Mouse (Mus musculus) v-Abl transformed pro-B cells (cell line): ENCODE results near the gene Gm26657.

Experiments
- in situ Hi-C, 2 experiments: fragments of 400-800 bp; cut with MboI; formaldehyde crosslinking; loops; one replicate each; pipeline ENCODE4 v1.15.1; 2025; ENCODE audit not compliant: unreplicated experiment in 2 of 2

Gene Gm26657

DNA sequence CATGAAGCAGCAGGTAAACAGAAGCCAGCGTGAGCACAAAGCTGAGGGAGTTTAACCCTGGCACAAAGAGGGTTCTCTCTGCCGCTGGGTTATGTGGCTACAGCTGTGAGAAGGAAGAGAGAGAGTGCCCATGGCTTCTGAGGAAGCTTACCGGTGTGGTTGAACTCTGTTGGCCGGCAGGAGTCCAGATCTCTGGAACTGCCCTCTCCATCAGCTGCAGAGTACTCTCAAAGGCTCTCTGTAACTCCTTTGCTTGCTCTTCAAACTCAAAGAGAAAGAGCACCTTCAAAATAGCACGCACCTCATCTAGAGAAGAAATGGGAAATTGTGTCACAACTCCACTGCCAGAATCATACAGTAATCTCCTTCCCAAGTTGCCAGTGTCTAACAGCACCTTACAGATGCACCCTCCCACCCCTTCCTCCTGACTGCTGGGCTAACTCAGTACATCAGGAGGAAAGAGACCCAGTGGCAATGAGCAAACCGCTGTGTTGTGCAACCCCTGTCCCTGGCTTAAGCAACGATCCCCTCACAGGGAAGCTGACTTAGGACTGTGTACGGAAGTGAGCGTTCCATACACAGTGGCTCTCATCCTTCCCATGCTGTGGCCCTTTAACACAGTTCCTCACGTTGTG, 17.2 kb downstream of the Gm26657 start:
- in situ Hi-C loops: no loop called here

DNA sequence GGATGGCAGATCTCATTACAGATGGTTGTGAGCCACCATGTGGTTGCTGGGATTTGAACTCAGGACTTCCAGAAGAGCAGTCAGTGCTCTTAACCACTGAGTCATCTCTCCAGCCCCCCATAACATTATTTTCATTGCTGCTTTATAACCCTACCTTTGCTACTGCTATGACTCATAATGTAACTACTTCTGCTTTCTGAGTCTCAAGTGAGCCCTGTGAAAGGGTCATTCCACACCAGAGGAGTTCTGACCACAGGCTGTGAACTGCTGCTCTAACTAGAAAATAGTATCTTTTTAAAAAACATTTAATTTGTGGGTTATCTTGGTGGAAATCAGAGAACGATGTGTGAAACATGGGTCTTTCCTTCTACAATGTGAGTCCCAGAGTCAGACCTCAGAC, 17.8 kb downstream of the Gm26657 start:
- in situ Hi-C loops: no loop called here

DNA sequence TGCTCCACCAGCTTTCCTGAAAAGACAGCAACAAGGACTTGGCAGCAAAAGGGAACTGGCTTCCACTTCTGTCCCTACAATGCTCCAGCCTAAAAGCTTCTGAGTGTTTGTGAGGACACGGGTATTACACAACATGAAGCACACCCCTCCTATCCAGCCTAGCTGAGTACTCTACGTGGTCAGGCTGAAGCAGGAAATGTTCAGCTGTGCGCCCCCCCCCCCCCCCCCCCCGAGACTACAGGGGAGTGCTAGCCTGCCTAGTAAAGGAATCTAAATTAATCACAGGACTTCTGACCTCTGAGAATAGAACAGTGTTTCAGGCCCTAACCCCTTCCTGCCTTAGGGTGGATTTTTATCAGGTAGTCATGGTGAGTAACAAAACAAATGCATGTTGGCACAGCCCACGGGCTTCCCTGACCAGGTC, 28.0 kb downstream of the Gm26657 start:
- in situ Hi-C loops: no loop called here

DNA sequence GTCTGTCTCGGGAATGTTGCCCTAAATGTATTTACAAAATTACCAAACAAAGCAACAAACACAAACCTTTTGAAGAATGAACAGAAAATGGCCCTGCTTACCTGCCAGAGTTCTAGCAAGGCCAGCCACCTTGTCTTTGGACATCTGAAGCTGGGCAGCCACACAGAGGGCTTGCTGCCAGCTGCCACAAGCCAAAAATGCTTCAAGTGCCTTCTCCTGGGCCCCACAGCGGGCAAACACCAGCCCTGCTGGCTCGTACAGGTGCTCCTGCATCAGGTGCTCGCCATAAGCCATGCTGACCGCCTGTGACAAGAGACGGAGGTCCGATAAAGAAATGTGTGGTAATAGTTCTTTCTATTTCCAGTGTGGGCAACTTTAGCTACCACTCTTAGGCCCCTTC, 29.0 kb downstream of the Gm26657 start:
- in situ Hi-C loops: no loop called here

DNA sequence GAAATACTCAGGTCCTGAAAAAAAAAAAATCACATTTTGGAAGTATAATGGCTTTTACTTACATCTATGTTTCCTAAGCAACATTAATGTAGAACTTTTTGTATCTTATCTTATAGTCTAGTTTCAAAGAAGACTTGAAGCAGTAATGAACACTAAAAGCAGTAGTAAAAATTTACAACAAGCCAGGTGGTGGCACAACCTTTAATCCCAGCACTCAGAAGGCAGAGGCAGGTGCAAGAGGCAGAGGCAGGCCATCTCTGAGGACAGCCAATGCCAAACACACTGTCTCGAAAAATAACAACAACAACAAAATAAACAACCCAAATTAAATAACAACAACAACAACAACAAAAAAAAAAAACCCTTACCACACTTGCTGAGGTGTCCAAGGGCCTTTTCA, 31.2 kb downstream of the Gm26657 start:
- in situ Hi-C loops: no loop called here
